Mouse (Mus musculus): ENCODE data around the gene Taok1.

GRCm38 (mm10) chr11:77493512-77494343 lies 113.9 kb downstream of the Taok1 start, which contains the start of gene Git1:
- no peak for TF ChIP-seq GATA1 (IDR thresholded peaks at IDR 0.05; ENCODE audit: low read length)
- no peak for TF ChIP-seq TAL1 (IDR thresholded peaks at IDR 0.05; ENCODE audit: low read length)
